Mouse (Mus musculus): ENCODE results near the gene Fcho1. TPM values are rescaled to one million over a fixed set of nuclear protein-coding genes. Genes with fewer than 3 reads are reported as not detected.
A peak's percentile ranks its signal among the peaks of the same experiment; 100 is the strongest.
"Not testable (repeated sequence)": the region's sequence is repeated elsewhere in the genome, so short reads cannot be mapped to it uniquely, and the experiment has no call there.

Fcho1 gene
- 48.6 and 69.2 TPM in 2 replicates for polyA plus RNA-seq (2012; ENCODE audit: insufficient read depth, low replicate concordance)

- Histone ChIP-seq H3K4me1 (peaks cover 68% of the 10 kb centered on the region), H3K9me3 (no peaks in the 10 kb centered on the region), H3K4me3 (replicated peaks) (peak within 1 kb of the TSS; percentile 92), H3K27me3 (replicated peaks) (peaks cover 59% of the 10 kb centered on the region), H3K36me3 (replicated peaks; ENCODE audit: low read length) (peaks cover 16% of the 10 kb centered on the region)
- TF ChIP-seq GATA1 (IDR thresholded peaks at IDR 0.05; ENCODE audit: borderline replicate concordance, low read length) (no peak), FLI1 (IDR thresholded peaks at IDR 0.05; ENCODE audit: low read length) (no peak)
Measured at GRCm38 (mm10) chr8:71725122-71725924, at the start of gene Fcho1. Gene Fcho1, minus strand, starts transcription at chr8:71725716.

GRCm38 (mm10) chr8:71771336-71771735, 45.8 kb upstream of the Fcho1 start:
- no peaks in the 10 kb centered on the region for H3K4me1 ChIP-seq
- no peaks in the 10 kb centered on the region for H3K27me3 ChIP-seq (replicated peaks)
- H3K4me3 ChIP-seq (replicated peaks) = no peak overlapping the region
- no peak for TF ChIP-seq FLI1 (IDR thresholded peaks at IDR 0.05; ENCODE audit: low read length)
- no peak for TF ChIP-seq GATA1 (IDR thresholded peaks at IDR 0.05; ENCODE audit: borderline replicate concordance, low read length)
- H3K36me3 ChIP-seq (replicated peaks; ENCODE audit: low read length) = no peaks in the 10 kb centered on the region
- H3K9me3 ChIP-seq = peaks cover 18% of the 10 kb centered on the region

- Histone ChIP-seq H3K4me1 (no peaks in the 10 kb centered on the region), H3K9me3 (peaks cover 5% of the 10 kb centered on the region; the same call in 1 of the 2 replicates), H3K4me3 (replicated peaks) (peak overlapping the region; percentile 64), H3K36me3 (replicated peaks; ENCODE audit: low read length) (no peaks in the 10 kb centered on the region), H3K27me3 (replicated peaks) (no peaks in the 10 kb centered on the region)
- no peak for TF ChIP-seq GATA1 (IDR thresholded peaks at IDR 0.05; ENCODE audit: borderline replicate concordance, low read length)
- TF ChIP-seq FLI1 (IDR thresholded peaks at IDR 0.05; ENCODE audit: low read length) = no peak
Measured at GRCm38 (mm10) chr8:71758816-71759215, 33.3 kb upstream of the Fcho1 start.

- H3K4me3 ChIP-seq (replicated peaks); H3K27me3 ChIP-seq (replicated peaks); H3K36me3 ChIP-seq (replicated peaks; ENCODE audit: low read length); H3K4me1 ChIP-seq: not testable (repeated sequence)
- peaks cover 15% of the 10 kb centered on the region for H3K9me3 ChIP-seq
Measured at GRCm38 (mm10) chr8:71752881-71753552, 27.5 kb upstream of the Fcho1 start.

- H3K4me3 ChIP-seq (replicated peaks); H3K4me1 ChIP-seq: not testable (repeated sequence)
Measured at GRCm38 (mm10) chr8:71752263-71752662, 26.7 kb upstream of the Fcho1 start.

GRCm38 (mm10) chr8:71751337-71751886, 25.9 kb upstream of the Fcho1 start:
- H3K27me3 ChIP-seq (replicated peaks); H3K4me3 ChIP-seq (replicated peaks); H3K36me3 ChIP-seq (replicated peaks; ENCODE audit: low read length); H3K4me1 ChIP-seq: not testable (repeated sequence)
- peaks cover 29% of the 10 kb centered on the region for H3K9me3 ChIP-seq

More at GRCm38 (mm10) chr8:71752263-71752662, 26.7 kb upstream of the Fcho1 start:
- not testable (repeated sequence) for H3K27me3 ChIP-seq (replicated peaks); H3K36me3 ChIP-seq (replicated peaks; ENCODE audit: low read length)
- H3K9me3 ChIP-seq = peaks cover 20% of the 10 kb centered on the region

GRCm38 (mm10) chr8:71749321-71750075, 24.0 kb upstream of the Fcho1 start:
- Histone ChIP-seq H3K4me1 (peaks cover 11% of the 10 kb centered on the region), H3K9me3 (peaks cover 26% of the 10 kb centered on the region)
- not testable (repeated sequence) for H3K36me3 ChIP-seq (replicated peaks; ENCODE audit: low read length); H3K27me3 ChIP-seq (replicated peaks); H3K4me3 ChIP-seq (replicated peaks)

GRCm38 (mm10) chr8:71747082-71747481, 21.6 kb upstream of the Fcho1 start:
- H3K4me3 ChIP-seq (replicated peaks); H3K36me3 ChIP-seq (replicated peaks; ENCODE audit: low read length); H3K27me3 ChIP-seq (replicated peaks): not testable (repeated sequence)
- Histone ChIP-seq H3K9me3 (peaks cover 23% of the 10 kb centered on the region), H3K4me1 (peaks cover 12% of the 10 kb centered on the region)

- TF ChIP-seq GATA1 (IDR thresholded peaks at IDR 0.05; ENCODE audit: borderline replicate concordance, low read length) (no peak), FLI1 (IDR thresholded peaks at IDR 0.05; ENCODE audit: low read length) (no peak)
- Histone ChIP-seq H3K36me3 (replicated peaks; ENCODE audit: low read length) (no peaks in the 10 kb centered on the region), H3K4me1 (peaks cover 21% of the 10 kb centered on the region), H3K9me3 (peaks cover 23% of the 10 kb centered on the region), H3K4me3 (replicated peaks) (no peak overlapping the region), H3K27me3 (replicated peaks) (peaks cover 5% of the 10 kb centered on the region)
Measured at GRCm38 (mm10) chr8:71745322-71745721, 19.8 kb upstream of the Fcho1 start.

- Histone ChIP-seq H3K27me3 (replicated peaks) (peaks cover 5% of the 10 kb centered on the region), H3K36me3 (replicated peaks; ENCODE audit: low read length) (no peaks in the 10 kb centered on the region), H3K9me3 (peaks cover 14% of the 10 kb centered on the region), H3K4me1 (peaks cover 21% of the 10 kb centered on the region), H3K4me3 (replicated peaks) (no peak overlapping the region)
- TF ChIP-seq FLI1 (IDR thresholded peaks at IDR 0.05; ENCODE audit: low read length) (no peak), GATA1 (IDR thresholded peaks at IDR 0.05; ENCODE audit: borderline replicate concordance, low read length) (no peak)
Measured at GRCm38 (mm10) chr8:71742783-71743182, 17.3 kb upstream of the Fcho1 start.

All from megakaryocyte, embryonic 14.5 days (primary cell).